Mouse (Mus musculus) erythroblast, embryonic 14.5 days (primary cell): ENCODE data around the gene Pwwp2b.

Experiments used
- GATA1 ChIP-seq: IDR thresholded peaks from 2 replicates; pipeline ENCODE4 v1.6.1; 2012; ENCODE audit warnings: low read length, inconsistent platforms, mixed read lengths
- TAL1 ChIP-seq: IDR thresholded peaks from 3 replicates; pipeline ENCODE4 v1.6.1; 2012; ENCODE audit warnings: low read length, inconsistent platforms, mixed read lengths

DNA sequence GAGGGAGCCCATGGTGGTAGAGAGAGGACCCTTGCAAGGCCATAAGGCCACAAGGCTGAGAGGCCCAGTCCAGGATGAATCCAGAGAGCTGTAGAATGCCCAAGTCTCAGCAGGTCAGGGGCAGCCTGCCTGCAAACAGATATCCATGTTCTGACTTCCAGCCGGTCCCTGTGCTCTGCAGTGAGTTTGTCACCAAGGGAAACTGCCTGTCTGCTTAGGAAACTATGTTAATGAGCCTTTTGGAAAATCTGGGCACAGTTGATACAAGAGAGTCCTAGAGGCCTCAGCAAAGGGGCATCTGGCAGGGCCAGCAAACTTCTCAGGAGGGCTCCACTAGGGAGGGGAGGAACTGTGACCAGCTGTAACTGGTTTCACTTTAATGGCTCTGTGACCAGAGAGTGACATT, 70.7 kb downstream of the Pwwp2b start:
- TF ChIP-seq TAL1: no peak
- no peak for TF ChIP-seq GATA1
